Mouse (Mus musculus): ENCODE measurements at regions not wholly inside any gene's neighbourhood (a gene's known extent, or its start where the extent isn't known, plus 50 kb on each side); places are given as distances from the start of the nearest gene placed in this dataset.

GRCm38 (mm10) chr9:84900643-84901042 is 411.9 kb upstream of the Gm11114 start:
- DNase-seq (ENCODE audit: low spot score) (no peak), ATAC-seq (replicated peaks; ENCODE audit: low FRiP score, low read depth) (no peak)
- Histone ChIP-seq H3K4me3 (replicated peaks; ENCODE audit: low read depth, low read length) (no peak overlapping the region), H3K27me3 (ENCODE audit: insufficient read depth, low read length) (no peaks in the 10 kb centered on the region), H3K9ac (ENCODE audit: low read depth, low read length) (no peak overlapping the region), H3K4me1 (replicated peaks; ENCODE audit: insufficient read depth, low read length) (no peaks in the 10 kb centered on the region), H3K4me2 (ENCODE audit: low read length) (no peak overlapping the region), H3K9me3 (replicated peaks; ENCODE audit: low read length) (no peaks in the 10 kb centered on the region), H3K27ac (no peak overlapping the region), H3K36me3 (ENCODE audit: insufficient read depth, low read length) (no peaks in the 10 kb centered on the region)
- no peak for TF ChIP-seq CTCF (IDR thresholded peaks at IDR 0.05; ENCODE audit: low read depth)
- WGBS = 21% methylated on average over 2 of the region's 2 CpGs

GRCm38 (mm10) chr9:84906244-84906643 is 406.3 kb upstream of the Gm11114 start:
- ATAC-seq (replicated peaks; ENCODE audit: low FRiP score, low read depth) (no peak), DNase-seq (ENCODE audit: low spot score) (peak; percentile 74)
- Histone ChIP-seq H3K27me3 (ENCODE audit: insufficient read depth, low read length) (no peaks in the 10 kb centered on the region), H3K4me1 (replicated peaks; ENCODE audit: insufficient read depth, low read length) (no peaks in the 10 kb centered on the region), H3K4me3 (replicated peaks; ENCODE audit: low read depth, low read length) (no peak overlapping the region), H3K9me3 (replicated peaks; ENCODE audit: low read length) (no peaks in the 10 kb centered on the region), H3K4me2 (ENCODE audit: low read length) (no peak overlapping the region), H3K9ac (ENCODE audit: low read depth, low read length) (no peak overlapping the region), H3K36me3 (ENCODE audit: insufficient read depth, low read length) (no peaks in the 10 kb centered on the region), H3K27ac (no peak overlapping the region)
- TF ChIP-seq CTCF (IDR thresholded peaks at IDR 0.05; ENCODE audit: low read depth) = no peak
- WGBS = 20% methylated on average over 3 of the region's 3 CpGs

DNA sequence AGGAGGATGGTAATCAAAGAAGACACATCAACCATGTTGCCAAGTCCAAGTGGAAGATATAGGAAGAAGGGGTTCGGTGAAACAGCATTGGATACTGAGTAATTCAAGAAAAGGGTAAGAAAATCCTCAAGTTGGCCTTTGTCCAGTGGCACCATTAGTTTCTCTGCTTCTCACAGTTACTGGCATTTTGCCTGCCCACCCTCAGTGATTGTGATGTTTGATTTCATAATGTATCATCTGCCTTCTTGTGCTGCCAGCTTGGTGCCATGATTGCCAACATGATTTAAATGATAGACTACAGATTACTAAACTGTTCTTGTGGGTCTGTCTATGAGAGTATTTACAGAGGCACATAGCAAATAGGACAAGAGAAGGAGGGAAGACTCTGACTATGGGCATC is 399.3 kb upstream of the Gm11114 start:
- no peak overlapping the region for H3K9ac ChIP-seq (ENCODE audit: low read depth, low read length)
- WGBS = 91% methylated on average over 1 of the region's 1 CpGs
- H3K27me3 ChIP-seq (ENCODE audit: insufficient read depth, low read length) = no peaks in the 10 kb centered on the region
- no peak for DNase-seq (ENCODE audit: low spot score)
- no peak for TF ChIP-seq CTCF (IDR thresholded peaks at IDR 0.05; ENCODE audit: low read depth)
- H3K9me3 ChIP-seq (replicated peaks; ENCODE audit: low read length) = no peaks in the 10 kb centered on the region
- no peak overlapping the region for H3K4me2 ChIP-seq (ENCODE audit: low read length)
- H3K36me3 ChIP-seq (ENCODE audit: insufficient read depth, low read length) = no peaks in the 10 kb centered on the region
- H3K4me3 ChIP-seq (replicated peaks; ENCODE audit: low read depth, low read length) = no peak overlapping the region
- no peak overlapping the region for H3K27ac ChIP-seq
- no peaks in the 10 kb centered on the region for H3K4me1 ChIP-seq (replicated peaks; ENCODE audit: insufficient read depth, low read length)
- ATAC-seq (replicated peaks; ENCODE audit: low FRiP score, low read depth) = no peak

DNA sequence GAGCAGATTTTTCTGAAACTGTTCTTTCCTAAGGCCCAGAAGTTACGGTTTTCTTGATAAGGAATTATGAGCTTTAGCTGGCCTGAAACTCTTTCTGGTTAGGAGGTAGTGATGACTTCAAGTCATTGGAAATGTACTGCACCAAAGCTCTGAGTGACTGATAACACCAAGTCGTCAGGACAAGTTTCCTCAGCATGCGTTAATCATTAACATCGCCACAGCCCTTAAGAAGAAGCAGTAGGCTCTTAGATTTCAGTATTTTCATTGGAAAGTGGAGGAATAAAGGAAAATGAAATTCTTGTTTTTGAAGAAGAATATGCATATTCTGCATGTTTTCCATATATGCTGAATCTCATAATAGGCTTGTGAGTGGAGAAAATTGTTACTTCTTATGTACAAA is 390.3 kb upstream of the Gm11114 start:
- no peak for TF ChIP-seq CTCF (IDR thresholded peaks at IDR 0.05; ENCODE audit: low read depth)
- DNase-seq (ENCODE audit: low spot score) = no peak
- H3K36me3 ChIP-seq (ENCODE audit: insufficient read depth, low read length) = no peaks in the 10 kb centered on the region
- no peak overlapping the region for H3K27ac ChIP-seq
- H3K27me3 ChIP-seq (ENCODE audit: insufficient read depth, low read length) = no peaks in the 10 kb centered on the region
- no peak overlapping the region for H3K9ac ChIP-seq (ENCODE audit: low read depth, low read length)
- H3K9me3 ChIP-seq (replicated peaks; ENCODE audit: low read length) = no peaks in the 10 kb centered on the region
- H3K4me3 ChIP-seq (replicated peaks; ENCODE audit: low read depth, low read length) = no peak overlapping the region
- 68% methylated on average over 4 of the region's 4 CpGs for WGBS
- no peak for ATAC-seq (replicated peaks; ENCODE audit: low FRiP score, low read depth)
- no peaks in the 10 kb centered on the region for H3K4me1 ChIP-seq (replicated peaks; ENCODE audit: insufficient read depth, low read length)
- no peak overlapping the region for H3K4me2 ChIP-seq (ENCODE audit: low read length)

DNA sequence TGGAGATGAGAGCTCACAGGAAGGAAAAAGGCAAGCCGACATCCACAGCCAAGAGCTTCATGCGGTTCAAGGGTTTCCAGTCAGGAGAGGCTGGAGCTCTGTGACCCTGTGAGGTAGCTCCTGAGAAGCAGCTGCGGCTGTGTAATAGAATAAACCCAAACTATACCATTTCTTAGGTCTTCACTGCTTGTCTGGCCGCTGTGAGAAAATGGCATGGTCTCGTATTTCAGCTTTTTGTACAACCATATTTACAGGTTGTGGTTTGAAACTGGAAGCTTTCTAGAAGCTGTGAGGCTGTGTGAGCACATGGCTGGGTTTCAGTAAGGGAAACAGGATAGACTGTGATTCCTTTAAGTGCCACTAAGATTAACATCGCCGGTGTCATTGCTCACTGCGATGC is 388.6 kb upstream of the Gm11114 start:
- Histone ChIP-seq H3K36me3 (ENCODE audit: insufficient read depth, low read length) (no peaks in the 10 kb centered on the region), H3K9me3 (replicated peaks; ENCODE audit: low read length) (no peaks in the 10 kb centered on the region), H3K4me2 (ENCODE audit: low read length) (no peak overlapping the region), H3K27ac (no peak overlapping the region), H3K9ac (ENCODE audit: low read depth, low read length) (no peak overlapping the region), H3K4me1 (replicated peaks; ENCODE audit: insufficient read depth, low read length) (no peaks in the 10 kb centered on the region), H3K27me3 (ENCODE audit: insufficient read depth, low read length) (no peaks in the 10 kb centered on the region), H3K4me3 (replicated peaks; ENCODE audit: low read depth, low read length) (no peak overlapping the region)
- TF ChIP-seq CTCF (IDR thresholded peaks at IDR 0.05; ENCODE audit: low read depth) = no peak
- DNase-seq (ENCODE audit: low spot score) (no peak), ATAC-seq (replicated peaks; ENCODE audit: low FRiP score, low read depth) (no peak)
- WGBS = 71% methylated on average over 8 of the region's 8 CpGs

GRCm38 (mm10) chr9:84936291-84937055 is 376.1 kb upstream of the Gm11114 start:
- H3K27ac ChIP-seq = no peak overlapping the region
- H3K36me3 ChIP-seq (ENCODE audit: insufficient read depth, low read length) = no peaks in the 10 kb centered on the region
- no peak for DNase-seq (ENCODE audit: low spot score)
- H3K4me1 ChIP-seq (replicated peaks; ENCODE audit: insufficient read depth, low read length) = no peaks in the 10 kb centered on the region
- H3K9me3 ChIP-seq (replicated peaks; ENCODE audit: low read length) = no peaks in the 10 kb centered on the region
- 84% methylated on average over 2 of the region's 2 CpGs for WGBS
- no peak for TF ChIP-seq CTCF (IDR thresholded peaks at IDR 0.05; ENCODE audit: low read depth)
- H3K9ac ChIP-seq (ENCODE audit: low read depth, low read length) = no peak overlapping the region
- no peak overlapping the region for H3K4me3 ChIP-seq (replicated peaks; ENCODE audit: low read depth, low read length)
- H3K27me3 ChIP-seq (ENCODE audit: insufficient read depth, low read length) = no peaks in the 10 kb centered on the region
- ATAC-seq (replicated peaks; ENCODE audit: low FRiP score, low read depth) = no peak
- no peak overlapping the region for H3K4me2 ChIP-seq (ENCODE audit: low read length)

All from kidney, postnatal 0 days (tissue).